Mouse (Mus musculus) G1E (cell line): ENCODE measurements at regions not wholly inside any gene's neighbourhood (a gene's known extent, or its start where the extent isn't known, plus 50 kb on each side); places are given as distances from the start of the nearest gene placed in this dataset.

Source experiments
- CTCF ChIP-seq: IDR thresholded peaks from 2 replicates; pipeline ENCODE4 v1.5.1; 2012; ENCODE audit warnings: low read depth, low read length, inconsistent platforms, mixed read lengths
- GATA1 ChIP-seq: IDR thresholded peaks from 2 replicates; pipeline ENCODE4 v1.6.1; 2012; ENCODE audit warnings: borderline replicate concordance, low read length, inconsistent platforms, mixed read lengths
- POLR2AphosphoS5 ChIP-seq: IDR thresholded peaks from 2 replicates; pipeline ENCODE4 v1.6.1; 2012; ENCODE audit warnings: low read depth, low read length, inconsistent platforms; ENCODE audit not compliant: insufficient replicate concordance

GRCm38 (mm10) chr4:7206987-7207386, 1031.9 kb downstream of the Car8 start:
- no peak for TF ChIP-seq CTCF
- no peak for TF ChIP-seq GATA1
- TF ChIP-seq POLR2AphosphoS5, result no peak
